Mouse (Mus musculus) bone marrow macrophage, adult 2 months (primary cell): Measurements from ENCODE around the gene Gpbp1.

Experiments
- CTCF ChIP-seq: IDR thresholded peaks from 2 replicates; pipeline ENCODE4 v1.5.1; 2012; ENCODE audit warnings: low read depth, mild to moderate bottlenecking, low read length, moderate library complexity
- POLR2A ChIP-seq: IDR thresholded peaks from 2 replicates; pipeline ENCODE4 v1.6.1; 2012; ENCODE audit warnings: mild to moderate bottlenecking, low read depth, low read length, borderline replicate concordance

DNA sequence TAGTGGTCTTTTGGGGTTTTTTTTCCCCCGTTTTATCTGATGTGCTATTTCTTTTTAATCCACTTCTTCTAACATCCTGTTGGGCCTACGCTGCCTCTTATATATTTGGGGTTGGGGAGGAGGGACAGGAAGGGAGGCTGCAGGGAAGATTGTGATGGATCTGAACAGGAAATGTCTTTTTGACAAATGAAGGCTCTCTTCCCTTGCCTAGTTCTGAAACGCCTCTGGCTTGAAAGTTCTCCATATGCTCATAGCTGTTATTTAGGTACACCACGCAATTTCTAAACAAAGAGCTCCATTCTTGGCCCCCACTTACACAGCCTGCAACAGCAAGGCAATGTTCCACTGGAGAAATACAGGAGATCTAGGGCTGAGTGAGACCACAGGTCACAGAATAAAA, 95.0 kb downstream of the Gpbp1 start:
- TF ChIP-seq POLR2A: no peak
- TF ChIP-seq CTCF: no peak
